Mouse (Mus musculus) brain, embryonic 14.5 days (tissue): Measurements from ENCODE around the gene Pfn4. TPM values are rescaled to one million over a fixed set of nuclear protein-coding genes. Genes with fewer than 3 reads are reported as not detected.
A peak's percentile ranks its signal among the peaks of the same experiment; 100 is the strongest.

ENCODE experiments used
- DNase-seq: peaks from one replicate; pipeline ENCODE4 v3.0.0-alpha.2; 2011; ENCODE audit warnings: low read depth
- CTCF ChIP-seq: fragments of 200-500 bp; IDR thresholded peaks from 2 replicates; pipeline ENCODE4 v1.5.1; 2012; ENCODE audit warnings: inconsistent platforms, mild to moderate bottlenecking, moderate library complexity, borderline replicate concordance; ENCODE audit not compliant: insufficient read depth, insufficient read length; ENCODE audit errors: extremely low read depth
- POLR2A ChIP-seq: fragments of 200-500 bp; IDR thresholded peaks from 2 replicates; pipeline ENCODE4 v1.6.1; 2012; ENCODE audit warnings: mild to moderate bottlenecking, inconsistent platforms, borderline replicate concordance; ENCODE audit not compliant: poor library complexity, insufficient read depth, insufficient read length, severe bottlenecking; ENCODE audit errors: extremely low read depth
- polyA plus RNA-seq: library from polyadenylated mRNA; depleted of rRNA; stranded (reverse); fragments of >200 nt; gene quantifications from 2 replicates; pipeline ENCODE4 v1.2.3, GENCODE M21; 2012; rRNA removed

Gene Pfn4
- polyA plus RNA-seq, 1 experiment = 8.7 TPM

DNA sequence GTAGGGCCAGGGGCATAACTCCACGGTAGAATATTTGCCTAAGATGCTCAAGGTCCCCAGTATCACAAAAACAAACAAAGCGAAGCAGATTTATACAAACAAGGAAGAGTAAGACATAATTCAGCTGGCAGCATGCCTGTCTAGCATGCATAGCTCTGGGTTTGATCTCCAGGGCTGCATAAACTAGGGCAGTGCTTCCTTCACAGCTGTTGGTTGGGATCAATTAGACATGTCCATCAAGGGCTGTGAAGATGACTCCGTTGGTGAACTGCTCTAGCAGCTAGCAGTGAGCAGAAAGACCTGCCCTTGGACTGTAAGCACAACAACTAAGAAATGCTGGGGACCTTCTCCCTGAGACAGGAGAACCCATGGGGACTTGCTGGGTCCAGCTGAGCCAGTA, 42.9 kb downstream of the Pfn4 start:
- DNase-seq = no peak
- TF ChIP-seq POLR2A (no peak), CTCF (no peak)

DNA sequence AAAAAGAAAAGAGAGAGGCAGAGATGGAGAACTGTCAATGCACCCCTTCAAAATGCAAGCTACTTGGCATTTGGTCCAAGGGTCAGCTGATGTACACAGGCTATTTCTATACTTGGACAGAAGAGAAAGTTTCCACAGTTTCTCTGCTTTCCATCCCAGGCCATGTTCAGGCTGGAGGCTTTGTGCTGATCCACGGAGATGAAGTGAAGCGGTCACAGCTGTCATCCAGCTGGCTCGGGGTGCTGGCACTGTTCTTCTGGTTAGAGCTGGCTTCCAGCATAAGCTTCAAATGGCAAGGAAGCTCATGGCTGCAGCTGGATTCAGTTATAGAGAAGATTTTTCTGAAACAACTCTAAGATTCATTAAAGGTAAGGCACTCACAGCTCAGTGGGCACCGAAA, 44.8 kb downstream of the Pfn4 start:
- DNase-seq = no peak
- TF ChIP-seq POLR2A (no peak), CTCF (no peak)

DNA sequence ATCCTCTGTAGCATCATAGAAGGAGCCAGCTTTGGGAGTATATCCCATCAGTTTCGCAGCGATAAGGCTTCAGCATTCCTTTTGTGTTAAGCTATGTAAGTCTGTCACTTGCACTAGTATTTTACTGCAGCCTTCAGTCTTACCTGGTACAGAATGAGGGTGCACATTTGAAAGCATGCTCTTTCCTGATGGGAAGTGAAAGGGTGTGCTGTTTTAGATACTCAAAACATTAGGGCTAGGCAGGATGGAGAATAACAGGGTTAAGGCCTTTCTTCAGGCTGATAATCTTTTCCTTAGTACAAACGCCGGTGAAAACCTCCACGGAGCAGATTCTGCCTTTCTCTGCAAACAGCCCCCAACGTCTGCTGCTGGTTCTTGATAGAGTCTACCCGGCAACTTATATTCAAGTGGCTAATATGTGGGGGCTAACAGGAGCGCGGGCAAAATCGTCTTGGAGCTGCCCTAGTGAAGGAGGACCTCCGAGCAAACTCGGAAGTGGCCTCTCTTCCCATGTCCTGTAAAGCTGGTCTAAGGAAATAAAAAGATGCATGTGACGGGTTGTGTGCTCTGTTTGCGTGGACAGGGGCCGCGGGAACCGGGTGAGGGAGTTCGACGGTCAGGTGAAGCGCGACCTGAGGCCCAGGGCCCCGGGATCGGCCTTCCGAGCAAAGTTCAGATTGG, 48.0 kb downstream of the Pfn4 start:
- DNase-seq = no peak
- TF ChIP-seq POLR2A (no peak), CTCF (no peak)

DNA sequence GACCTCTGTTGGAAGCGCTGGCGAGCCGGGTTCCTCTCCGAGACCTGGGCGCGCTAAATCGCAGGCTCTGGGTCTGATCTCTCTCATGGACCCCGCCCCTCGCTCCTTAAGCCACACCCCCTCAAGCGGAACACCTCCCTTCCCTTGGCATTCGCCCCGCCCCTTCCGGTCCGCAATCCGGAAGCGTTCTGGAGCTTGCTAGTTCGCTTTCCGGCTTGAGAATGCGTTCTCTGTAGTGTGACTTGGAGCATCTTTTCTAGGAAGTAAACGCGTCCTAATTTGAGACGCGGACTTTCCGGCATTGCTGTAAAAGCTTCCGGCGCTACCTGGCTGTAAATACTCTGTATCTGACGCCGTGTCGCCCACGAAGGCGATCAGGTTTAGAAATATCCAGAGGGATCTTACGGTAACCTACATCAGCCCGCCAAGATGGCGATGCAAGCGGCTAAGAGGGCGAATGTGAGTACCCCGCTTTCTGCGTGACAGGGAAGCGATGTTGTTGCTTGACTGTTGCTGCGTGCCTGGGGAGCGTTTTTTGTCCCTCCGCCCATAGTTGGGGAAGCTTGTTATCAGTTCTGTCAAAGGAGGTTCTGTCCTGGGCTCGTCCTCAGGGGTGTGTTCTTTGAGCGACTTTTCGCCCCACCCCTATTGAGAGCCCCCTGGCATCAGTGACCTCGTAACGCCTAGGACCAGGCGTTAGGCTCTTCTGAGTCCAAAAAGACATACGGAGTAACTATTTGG, 48.7 kb downstream of the Pfn4 start, which contains the start of gene Sf3b6:
Gene Sf3b6 (plus strand): TSS at position 184 of the 741 bp plus-strand sequence.
- TF ChIP-seq CTCF = no peak
- TF ChIP-seq POLR2A = peak; percentile 89; the same call in 1 of the 2 replicates
- peak; percentile 99 for DNase-seq

DNA sequence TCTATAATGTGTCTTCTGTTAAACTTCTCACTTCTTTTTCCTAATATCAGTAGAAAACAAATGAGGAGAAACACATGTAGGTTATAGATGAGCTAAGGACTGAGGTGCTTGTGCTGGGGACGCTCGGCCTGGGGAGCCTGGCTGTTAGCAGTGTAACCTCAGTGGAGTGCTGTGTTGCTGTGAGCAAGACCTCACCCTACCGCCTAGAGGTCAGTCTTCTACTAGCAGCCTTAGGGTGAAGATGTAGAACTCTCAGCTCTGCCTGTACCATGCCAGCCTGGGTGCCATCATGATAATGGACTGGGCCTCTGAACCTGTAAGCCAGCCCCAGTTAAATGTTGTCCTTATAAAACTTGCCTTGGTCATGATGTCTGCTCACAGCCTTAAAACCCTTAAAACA, 58.4 kb downstream of the Pfn4 start:
- no peak for DNase-seq
- TF ChIP-seq CTCF (no peak), POLR2A (no peak)

Other genes with a start within 250 kb of the Pfn4 start
- 18.2 and 20.7 TPM in 2 replicates for gene Itsn2, start 176.4 kb upstream of the Pfn4 start, polyA plus RNA-seq
- not detected in 2 replicates for gene Gm3625, start 176.1 kb upstream of the Pfn4 start, polyA plus RNA-seq
- 1.6 and 1.8 TPM in 2 replicates for gene Fam228a, start 30.6 kb upstream of the Pfn4 start, polyA plus RNA-seq
- 5.7 TPM in 2 replicates for gene Fam228b, start 245 bp downstream of the Pfn4 start, polyA plus RNA-seq
- gene Sf3b6, start 48.5 kb downstream of the Pfn4 start, polyA plus RNA-seq = 161 and 173 TPM in 2 replicates
- gene Fkbp1b, start 72.6 kb downstream of the Pfn4 start, polyA plus RNA-seq = 30.0 and 31.0 TPM in 2 replicates
- 10.8 and 12.2 TPM in 2 replicates for gene Wdcp, start 74.3 kb downstream of the Pfn4 start, polyA plus RNA-seq
- gene Mfsd2b, start 105.3 kb downstream of the Pfn4 start, polyA plus RNA-seq = 2.7 and 4.7 TPM in 2 replicates
- gene Ubxn2a, start 138.7 kb downstream of the Pfn4 start, polyA plus RNA-seq = 11.0 and 13.5 TPM in 2 replicates
- gene Atad2b, start 148.3 kb downstream of the Pfn4 start, polyA plus RNA-seq = 26.4 and 31.8 TPM in 2 replicates